Mouse (Mus musculus) retina, adult 2 months (tissue): Measurements from ENCODE around the gene Trmo.

Experiments
- DNase-seq: peaks from one replicate; pipeline ENCODE4 v3.0.0-alpha.2; 2012; ENCODE audit warnings: low read depth, low spot score

The Trmo gene

DNA sequence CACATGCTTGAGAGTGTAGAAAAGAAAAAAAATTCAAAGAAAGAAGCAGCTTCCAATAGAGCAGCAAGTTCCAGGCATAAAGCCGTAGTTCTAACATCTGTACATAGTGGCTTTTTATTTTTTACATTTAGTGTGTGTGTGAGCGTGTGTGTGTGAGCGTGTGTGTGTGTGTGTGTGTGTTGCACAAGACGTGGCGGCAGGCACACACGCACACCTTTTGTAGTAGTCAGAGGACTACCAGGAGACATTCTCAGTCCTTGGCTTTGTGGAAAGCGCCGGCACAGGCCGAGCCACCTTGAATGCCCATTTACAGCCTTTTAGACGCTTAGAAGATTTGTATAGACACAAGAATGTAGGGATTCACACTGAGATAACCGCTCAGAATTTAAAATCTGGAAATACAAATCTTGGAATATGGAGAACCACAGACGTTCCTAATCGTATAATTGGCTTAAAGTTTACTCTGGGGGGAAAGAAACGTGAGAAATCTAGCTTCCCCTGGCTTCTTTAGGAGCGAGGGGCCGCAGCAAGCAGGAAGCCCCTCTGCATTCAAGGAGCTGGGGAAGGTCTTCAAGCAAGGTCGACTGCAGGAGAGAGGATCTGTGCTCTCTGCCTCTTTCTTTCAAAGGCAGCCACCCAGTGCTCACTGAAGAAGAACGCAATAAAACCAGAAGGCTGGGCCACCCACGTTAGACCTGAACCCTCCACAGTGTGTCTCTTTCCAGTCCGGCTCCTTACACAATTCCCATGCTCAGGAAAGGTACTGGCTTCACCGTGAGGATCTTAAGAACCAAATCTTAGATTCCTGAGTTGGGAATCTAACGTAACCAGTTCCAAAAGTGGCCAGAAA is 47.2 kb downstream of the Trmo start:
- DNase-seq: no peak

GRCm38 (mm10) chr4:46339584-46339983 is 49.7 kb downstream of the Trmo start:
- no peak for DNase-seq

DNA sequence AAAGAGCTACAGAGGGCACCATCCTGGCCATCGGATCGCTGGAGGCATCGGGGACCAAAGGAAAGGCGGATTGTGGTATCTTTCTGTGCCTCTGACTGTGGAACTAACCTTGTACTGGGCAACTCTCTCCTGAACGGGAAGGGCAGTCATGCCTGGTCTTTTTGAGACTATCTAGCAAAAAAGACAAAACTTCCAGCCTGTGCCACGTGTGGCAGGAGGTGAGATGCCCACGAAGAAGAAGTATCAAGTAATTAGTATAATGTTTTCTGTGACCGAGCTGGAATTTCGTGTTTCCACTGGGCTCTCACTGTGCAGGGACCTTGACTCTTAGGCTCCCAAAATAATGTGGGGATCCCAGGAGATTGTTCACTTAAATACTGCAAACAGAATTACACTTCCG is 50.2 kb downstream of the Trmo start:
- no peak for DNase-seq

GRCm38 (mm10) chr4:46337990-46338389 is 51.2 kb downstream of the Trmo start:
- DNase-seq: no peak

- no peak for DNase-seq
These were observed 53.4 kb downstream of the Trmo start for GRCm38 (mm10) chr4:46335846-46336245.

- DNase-seq: no peak
These were observed 60.3 kb downstream of the Trmo start for GRCm38 (mm10) chr4:46328906-46329305.
